Mouse (Mus musculus) heart, postnatal 4 days (tissue): ENCODE data around the gene Chic2. TPM values are rescaled to one million over a fixed set of nuclear protein-coding genes. Genes with fewer than 3 reads are reported as not detected.
A peak's percentile ranks its signal among the peaks of the same experiment; 100 is the strongest.

Source experiments
- DNase-seq: peaks from one replicate; pipeline ENCODE4 v3.0.0; 2021
- total RNA-seq, 2 experiments: library from RNA; stranded (reverse); gene quantifications; 2 replicates each; pipeline ENCODE4 v1.2.3; 2021

Gene Chic2
- 10 to 100 TPM; 29.3 to 29.6 TPM for total RNA-seq

- peak; percentile 90 for DNase-seq
Observed at GRCm38 (mm10) chr5:75044310-75044904, at the start of gene Chic2. Chic2 (minus strand) TSS chr5:75044774.

GRCm38 (mm10) chr5:75085906-75086305 lies 41.3 kb upstream of the Chic2 start:
- DNase-seq = no peak

- DNase-seq = no peak
Observed at GRCm38 (mm10) chr5:75085521-75085875, 40.9 kb upstream of the Chic2 start.

- no peak for DNase-seq
Observed at GRCm38 (mm10) chr5:75084871-75085520, 40.4 kb upstream of the Chic2 start.

GRCm38 (mm10) chr5:75084393-75084870 lies 39.9 kb upstream of the Chic2 start:
- DNase-seq = no peak

GRCm38 (mm10) chr5:75083591-75084392 lies 39.2 kb upstream of the Chic2 start:
- DNase-seq = no peak

GRCm38 (mm10) chr5:75083061-75083460 lies 38.5 kb upstream of the Chic2 start:
- no peak for DNase-seq

- DNase-seq = no peak
Observed at GRCm38 (mm10) chr5:75082439-75082838, 37.9 kb upstream of the Chic2 start.

- DNase-seq = no peak
Observed at GRCm38 (mm10) chr5:75079564-75079963, 35.0 kb upstream of the Chic2 start.

GRCm38 (mm10) chr5:75077051-75077380 lies 32.4 kb upstream of the Chic2 start:
- no peak for DNase-seq

- no peak for DNase-seq
Observed at GRCm38 (mm10) chr5:75076326-75077050, 31.9 kb upstream of the Chic2 start.

GRCm38 (mm10) chr5:75075383-75075941 lies 30.9 kb upstream of the Chic2 start, which contains the start of gene Gsx2:
Gsx2 (plus strand) TSS chr5:75075601.
- no peak for DNase-seq

- no peak for DNase-seq
Observed at GRCm38 (mm10) chr5:75074537-75075382, 30.2 kb upstream of the Chic2 start.

GRCm38 (mm10) chr5:75074132-75074531 lies 29.6 kb upstream of the Chic2 start:
- DNase-seq = no peak

GRCm38 (mm10) chr5:75073684-75074083 lies 29.1 kb upstream of the Chic2 start:
- DNase-seq = no peak

- DNase-seq = no peak
Observed at GRCm38 (mm10) chr5:75073167-75073566, 28.6 kb upstream of the Chic2 start.

- DNase-seq = no peak
Observed at GRCm38 (mm10) chr5:75072532-75072931, 28.0 kb upstream of the Chic2 start.

- DNase-seq = no peak
Observed at GRCm38 (mm10) chr5:75071951-75072350, 27.4 kb upstream of the Chic2 start.

- no peak for DNase-seq
Observed at GRCm38 (mm10) chr5:75070656-75071375, 26.2 kb upstream of the Chic2 start.

- DNase-seq = no peak
Observed at GRCm38 (mm10) chr5:75070132-75070531, 25.6 kb upstream of the Chic2 start.
